Comparison of ENCODE assay signal across 12 mouse cellular contexts in the genomic region with DNA sequence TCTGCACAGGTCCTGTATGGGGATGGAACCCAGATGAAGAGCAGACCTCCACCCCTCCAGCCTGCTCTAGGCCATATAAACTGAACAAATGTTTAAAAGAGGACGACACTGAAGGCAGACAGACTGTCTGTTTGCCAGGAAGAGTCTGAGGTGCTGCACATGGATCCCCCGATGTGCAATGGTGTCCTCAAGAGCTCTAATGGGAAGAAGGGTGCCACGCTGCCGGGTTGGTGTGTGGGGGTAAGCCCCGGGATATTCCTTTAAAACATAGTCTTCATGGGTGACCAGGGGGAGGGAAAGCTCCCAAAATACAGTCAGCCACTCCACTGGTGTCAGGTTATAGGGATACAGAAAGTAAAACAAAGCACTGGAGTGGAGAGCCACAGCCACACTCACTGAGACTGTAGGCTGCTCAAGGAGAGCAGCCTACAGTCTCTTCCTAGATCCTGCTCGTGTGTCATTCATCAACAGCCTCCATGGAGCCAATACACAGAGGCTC. TPM values are rescaled to one million over a fixed set of nuclear protein-coding genes. Genes with fewer than 3 reads are reported as not detected.
DNase-seq lines count a peak whose midpoint lies in the region; ATAC-seq and TF ChIP-seq lines count a peak whose summit lies in the region.
"Had no signal": no experiment of that assay in that cellular context is flagged by ENCODE, and none has a peak within 500 bp of the region (broad histone marks: within the 10 kb centered on the region; RNA-seq: fewer than 3 reads in every experiment).

No protein-coding gene starts in this region.

- no peak for TF ChIP-seq CTCF in E14TG2a.4 (conservative IDR thresholded peaks at IDR 0.05; ENCODE audit: low read length)

- no peaks in the 10 kb centered on the region for H3K36me3 ChIP-seq in kidney, embryonic 15.5 days
- peaks cover 41% of the 10 kb centered on the region for H3K36me3 ChIP-seq in E14TG2a.4 (ENCODE audit: insufficient read depth, low read length)
- H3K36me3 ChIP-seq in embryonic facial prominence, embryonic 10.5 days (replicated peaks): no peaks in the 10 kb centered on the region
- 0 out of 2 replicates have a peak, but pooled peaks cover 8% of the 10 kb centered on the region for H3K36me3 ChIP-seq in liver, embryonic 13.5 days
- no peaks in the 10 kb centered on the region for H3K36me3 ChIP-seq in forebrain, embryonic 12.5 days (replicated peaks)

- H3K27ac ChIP-seq in kidney, embryonic 15.5 days: peak overlapping the region; percentile 79
- peak overlapping the region; percentile 40 for H3K27ac ChIP-seq in embryonic facial prominence, embryonic 10.5 days (replicated peaks)
- peak overlapping the region; percentile 61 for H3K27ac ChIP-seq in liver, embryonic 13.5 days
- H3K27ac ChIP-seq in forebrain, embryonic 12.5 days: no peak overlapping the region
- H3K27ac ChIP-seq: hindbrain, embryonic 14.5 days had no signal

- ATAC-seq in kidney, embryonic 15.5 days (replicated peaks; ENCODE audit: low FRiP score): no peak
- no peak for ATAC-seq in liver, embryonic 13.5 days (ENCODE audit: low read depth)
- ATAC-seq in forebrain, embryonic 12.5 days (ENCODE audit: low FRiP score): no peak

- DNase-seq in kidney, postnatal 10 days: no peak
- DNase-seq in embryonic facial prominence, embryonic 10.5 days (ENCODE audit: low spot score): no peak
- DNase-seq in liver, embryonic 13.5 days: no peak
- DNase-seq in left cerebral cortex, adult 11 months (ENCODE audit: low spot score): no peak
- DNase-seq: adrenal gland, adult 8-10 months; layer of hippocampus, postnatal 36 days; midbrain, embryonic 14.5 days had no signal

- H3K4me1 ChIP-seq in kidney, embryonic 15.5 days: peaks cover 92% of the 10 kb centered on the region
- peaks cover 92% of the 10 kb centered on the region for H3K4me1 ChIP-seq in E14TG2a.4 (replicated peaks; ENCODE audit: low read depth, low read length)
- H3K4me1 ChIP-seq in embryonic facial prominence, embryonic 10.5 days: peaks cover 57% of the 10 kb centered on the region
- peaks cover 75% of the 10 kb centered on the region for H3K4me1 ChIP-seq in liver, embryonic 13.5 days (replicated peaks)
- peaks cover 6% of the 10 kb centered on the region for H3K4me1 ChIP-seq in forebrain, embryonic 12.5 days

- no peak overlapping the region for H3K4me3 ChIP-seq in kidney, embryonic 15.5 days (replicated peaks)
- peak overlapping the region; percentile 78 for H3K4me3 ChIP-seq in E14TG2a.4 (replicated peaks; ENCODE audit: low read length)
- no peak overlapping the region for H3K4me3 ChIP-seq in embryonic facial prominence, embryonic 10.5 days
- no peak overlapping the region for H3K4me3 ChIP-seq in liver, embryonic 13.5 days (replicated peaks)
- no peak overlapping the region for H3K4me3 ChIP-seq in forebrain, embryonic 12.5 days (replicated peaks)

- H3K4me2 ChIP-seq in kidney, embryonic 15.5 days: peak overlapping the region; percentile 14; the same call in 1 of the 2 replicates
- peak overlapping the region; percentile 15; the same call in 1 of the 2 replicates for H3K4me2 ChIP-seq in liver, embryonic 13.5 days
- no peak overlapping the region for H3K4me2 ChIP-seq in forebrain, embryonic 12.5 days
- H3K4me2 ChIP-seq: hindbrain, embryonic 14.5 days had no signal

- H3K9me3 ChIP-seq in kidney, embryonic 15.5 days (replicated peaks): no peaks in the 10 kb centered on the region
- no peaks in the 10 kb centered on the region for H3K9me3 ChIP-seq in E14TG2a.4 (ENCODE audit: low read length)
- no peaks in the 10 kb centered on the region for H3K9me3 ChIP-seq in embryonic facial prominence, embryonic 10.5 days
- H3K9me3 ChIP-seq in liver, embryonic 13.5 days (replicated peaks): no peaks in the 10 kb centered on the region
- H3K9me3 ChIP-seq in forebrain, embryonic 12.5 days: no peaks in the 10 kb centered on the region
- H3K9me3 ChIP-seq: G1E had no signal

- no peaks in the 10 kb centered on the region for H3K27me3 ChIP-seq in kidney, embryonic 15.5 days
- no peaks in the 10 kb centered on the region for H3K27me3 ChIP-seq in E14TG2a.4 (ENCODE audit: insufficient read depth, low read length)
- H3K27me3 ChIP-seq in embryonic facial prominence, embryonic 10.5 days (replicated peaks; ENCODE audit: low read depth, poor library complexity, severe bottlenecking): no peaks in the 10 kb centered on the region
- no peaks in the 10 kb centered on the region for H3K27me3 ChIP-seq in liver, embryonic 13.5 days
- H3K27me3 ChIP-seq in forebrain, embryonic 12.5 days: no peaks in the 10 kb centered on the region

- 37% methylated on average over 6 of the region's 6 CpGs for WGBS in kidney, embryonic 15.5 days
- 83% methylated on average over 6 of the region's 6 CpGs for WGBS in embryonic facial prominence, embryonic 10.5 days
- 57% methylated on average over 6 of the region's 6 CpGs for WGBS in liver, embryonic 13.5 days (ENCODE audit: insufficient replicate concordance)
- WGBS in forebrain, embryonic 12.5 days: 80% methylated on average over 6 of the region's 6 CpGs

- no peak overlapping the region for H3K9ac ChIP-seq in kidney, embryonic 15.5 days
- H3K9ac ChIP-seq in liver, embryonic 13.5 days: no peak overlapping the region
- no peak overlapping the region for H3K9ac ChIP-seq in forebrain, embryonic 12.5 days
- H3K9ac ChIP-seq: hindbrain, embryonic 14.5 days had no signal

RNA-seq across cellular contexts. Expression of a gene that starts 18.2 kb away (rescaled TPM):
- 20.5 and 22.3 TPM in 2 replicates for polyA plus RNA-seq in kidney, embryonic 15.5 days (2015; fragmentation: Nextera tagmentation; extraction: Ambion mirVana)
- 6.3 and 8.0 TPM in 2 replicates for polyA plus RNA-seq in embryonic facial prominence, embryonic 10.5 days (2016; fragmentation: Nextera tagmentation; extraction: Ambion mirVana)
- 7.8 and 9.4 TPM in 2 replicates for polyA plus RNA-seq in liver, embryonic 13.5 days (2015; fragmentation: Nextera tagmentation; extraction: Ambion mirVana)
- 4.7 and 4.9 TPM in 2 replicates for polyA plus RNA-seq in forebrain, embryonic 12.5 days (2016; fragmentation: Nextera tagmentation; extraction: Ambion mirVana)

RNA-seq across cellular contexts. Expression of a gene that starts 47.8 kb away (rescaled TPM):
- polyA plus RNA-seq in kidney, embryonic 15.5 days (2015; fragmentation: Nextera tagmentation; extraction: Ambion mirVana): not detected in 2 replicates
- not detected in 2 replicates for polyA plus RNA-seq in embryonic facial prominence, embryonic 10.5 days (2016; fragmentation: Nextera tagmentation; extraction: Ambion mirVana)
- polyA plus RNA-seq in liver, embryonic 13.5 days (2015; fragmentation: Nextera tagmentation; extraction: Ambion mirVana): not detected in 2 replicates
- polyA plus RNA-seq in forebrain, embryonic 12.5 days (2016; fragmentation: Nextera tagmentation; extraction: Ambion mirVana): not detected in 2 replicates
- polyA plus RNA-seq: G1E; hindbrain, embryonic 14.5 days; midbrain, embryonic 14.5 days had no signal
